Mouse (Mus musculus) liver, adult 2 months (tissue): ENCODE data around the gene Hspbp1. TPM values are rescaled to one million over a fixed set of nuclear protein-coding genes. Genes with fewer than 3 reads are reported as not detected.

Source experiments
- DNase-seq: peaks from one replicate; pipeline ENCODE4 v3.0.0-alpha.2; 2011; ENCODE audit warnings: low read depth, low spot score; ENCODE audit errors: extremely low read depth
- H3K27ac ChIP-seq: fragments of 200-500 bp; replicated peaks from 2 replicates; pipeline ENCODE4 v1.5.1; 2012; ENCODE audit warnings: low read depth, mild to moderate bottlenecking, control low read depth, inconsistent platforms, low read length; ENCODE audit not compliant: insufficient read depth
- H3K27me3 ChIP-seq: fragments of 200-500 bp; 2 replicates; pipeline ENCODE4 v1.6.1; 2012; ENCODE audit warnings: mild to moderate bottlenecking, moderate library complexity, low read length, inconsistent platforms; ENCODE audit not compliant: control insufficient read depth, insufficient read depth
- H3K36me3 ChIP-seq: fragments of 200-500 bp; 2 replicates; pipeline ENCODE4 v1.6.1; 2012; ENCODE audit warnings: low read length, inconsistent platforms; ENCODE audit not compliant: control insufficient read depth, insufficient read depth
- H3K4me1 ChIP-seq: fragments of 200-500 bp; 2 replicates; pipeline ENCODE4 v1.6.1; 2011; ENCODE audit warnings: low read length; ENCODE audit not compliant: control insufficient read depth, insufficient read depth
- H3K4me3 ChIP-seq: fragments of 200-500 bp; 2 replicates; pipeline ENCODE4 v1.5.1; 2011; ENCODE audit warnings: low read depth, mild to moderate bottlenecking, control low read depth, low read length, moderate library complexity; ENCODE audit not compliant: insufficient read depth
- H3K79me2 ChIP-seq: fragments of 200-500 bp; 2 replicates; pipeline ENCODE4 v1.6.1; 2012; ENCODE audit warnings: inconsistent platforms, mild to moderate bottlenecking, low read length, moderate library complexity; ENCODE audit not compliant: control insufficient read depth, insufficient read depth
- H3K9ac ChIP-seq: fragments of 200-500 bp; 2 replicates; pipeline ENCODE4 v1.6.1; 2012; ENCODE audit warnings: low read depth, mild to moderate bottlenecking, control low read depth, inconsistent platforms, low read length
- CTCF ChIP-seq: fragments of 200-500 bp; IDR thresholded peaks from 2 replicates; pipeline ENCODE4 v1.5.1; 2011; ENCODE audit warnings: low read depth, low read length, control low read depth
- POLR2A ChIP-seq: fragments of 200-500 bp; IDR thresholded peaks from 2 replicates; pipeline ENCODE4 v1.6.1; 2011; ENCODE audit warnings: low read length, control low read depth; ENCODE audit not compliant: insufficient read depth; ENCODE audit errors: extremely low read depth
- WGBS: fragments of 180-500 bp; shearing (Covaris S2); methylation state at CpG from one replicate; pipeline ENCODE4 v1.1.7; 2018; 5-methylcytosine and 5-hydroxymethylcytosine counted together
- polyA plus RNA-seq: library from polyadenylated mRNA; depleted of rRNA; stranded (reverse); fragments of >200 nt; gene quantifications from 2 replicates; pipeline ENCODE4 v1.2.3, GENCODE M21; 2012
- total RNA-seq: library from RNA; depleted of rRNA; stranded (reverse); fragments of >200 nt; gene quantifications from 2 replicates; pipeline ENCODE4 v1.2.3, GENCODE M21; 2014

Hspbp1 gene
- total and polyA plus RNA-seq, 2 experiments = 18.2 to 30.6 TPM

- 91% methylated on average over 7 of the region's 7 CpGs for WGBS
- no peak for DNase-seq
- H3K79me2 ChIP-seq = no peaks in the 10 kb centered on the region; the same call in 1 of the 2 replicates
- no peaks in the 10 kb centered on the region for H3K4me1 ChIP-seq
- H3K9ac ChIP-seq = no peak overlapping the region
- H3K27me3 ChIP-seq = no peaks in the 10 kb centered on the region
- H3K27ac ChIP-seq = no peak overlapping the region
- TF ChIP-seq POLR2A = no peak
- TF ChIP-seq CTCF = no peak
- H3K36me3 ChIP-seq = peaks cover 16% of the 10 kb centered on the region
- H3K4me3 ChIP-seq = no peak overlapping the region
Observed at GRCm38 (mm10) chr7:4675200-4675599, 9.7 kb downstream of the Hspbp1 start.

GRCm38 (mm10) chr7:4674114-4674731 is 10.6 kb downstream of the Hspbp1 start:
- peaks cover 16% of the 10 kb centered on the region for H3K36me3 ChIP-seq
- H3K4me3 ChIP-seq = no peak overlapping the region

GRCm38 (mm10) chr7:4671956-4672355 is 12.9 kb downstream of the Hspbp1 start:
- Histone ChIP-seq H3K4me1 (no peaks in the 10 kb centered on the region), H3K27ac (no peak overlapping the region), H3K27me3 (no peaks in the 10 kb centered on the region), H3K36me3 (peaks cover 16% of the 10 kb centered on the region), H3K9ac (no peak overlapping the region), H3K4me3 (no peak overlapping the region), H3K79me2 (no peaks in the 10 kb centered on the region; the same call in 1 of the 2 replicates)
- no peak for TF ChIP-seq POLR2A
- TF ChIP-seq CTCF = no peak
- DNase-seq = no peak
- WGBS = 66% methylated on average over 4 of the region's 4 CpGs

More at GRCm38 (mm10) chr7:4674114-4674731, 10.6 kb downstream of the Hspbp1 start:
- DNase-seq = no peak
- Histone ChIP-seq H3K79me2 (no peaks in the 10 kb centered on the region; the same call in 1 of the 2 replicates), H3K9ac (no peak overlapping the region), H3K4me1 (no peaks in the 10 kb centered on the region), H3K27ac (no peak overlapping the region), H3K27me3 (no peaks in the 10 kb centered on the region)
- WGBS = 91% methylated on average over 12 of the region's 12 CpGs
- TF ChIP-seq CTCF (no peak), POLR2A (no peak)

- no peaks in the 10 kb centered on the region; the same call in 1 of the 2 replicates for H3K79me2 ChIP-seq
- peaks cover 10% of the 10 kb centered on the region for H3K36me3 ChIP-seq
- 85% methylated on average over 8 of the region's 8 CpGs for WGBS
- H3K9ac ChIP-seq = no peak overlapping the region
- no peaks in the 10 kb centered on the region for H3K27me3 ChIP-seq
- no peaks in the 10 kb centered on the region for H3K4me1 ChIP-seq
- H3K27ac ChIP-seq = no peak overlapping the region
- TF ChIP-seq CTCF = no peak
- TF ChIP-seq POLR2A = no peak
- no peak for DNase-seq
- H3K4me3 ChIP-seq = no peak overlapping the region
Observed at GRCm38 (mm10) chr7:4670655-4671255, 14.1 kb downstream of the Hspbp1 start.

- Histone ChIP-seq H3K79me2 (no peaks in the 10 kb centered on the region; the same call in 1 of the 2 replicates), H3K36me3 (peaks cover 5% of the 10 kb centered on the region), H3K9ac (no peak overlapping the region), H3K4me1 (no peaks in the 10 kb centered on the region), H3K27me3 (no peaks in the 10 kb centered on the region), H3K27ac (no peak overlapping the region), H3K4me3 (no peak overlapping the region)
- TF ChIP-seq POLR2A (no peak), CTCF (no peak)
- 91% methylated on average over 9 of the region's 9 CpGs for WGBS
- DNase-seq = no peak
Observed at GRCm38 (mm10) chr7:4669156-4669555, 15.7 kb downstream of the Hspbp1 start.

- Histone ChIP-seq H3K4me1 (no peaks in the 10 kb centered on the region), H3K27me3 (no peaks in the 10 kb centered on the region), H3K4me3 (no peak overlapping the region), H3K27ac (no peak overlapping the region), H3K79me2 (no peaks in the 10 kb centered on the region; the same call in 1 of the 2 replicates), H3K9ac (no peak overlapping the region), H3K36me3 (peaks cover 5% of the 10 kb centered on the region; the same call in 1 of the 2 replicates)
- 66% methylated on average over 8 of the region's 8 CpGs for WGBS
- TF ChIP-seq CTCF = no peak
- TF ChIP-seq POLR2A = no peak
- peak; percentile 51 for DNase-seq
Observed at GRCm38 (mm10) chr7:4668506-4668905, 16.4 kb downstream of the Hspbp1 start.
